Mouse (Mus musculus) midbrain, postnatal 0 days (tissue): ENCODE measurements at regions not wholly inside any gene's neighbourhood (a gene's known extent, or its start where the extent isn't known, plus 50 kb on each side); places are given as distances from the start of the nearest gene placed in this dataset.
A peak's percentile ranks its signal among the peaks of the same experiment; 100 is the strongest.

Experiments used
- ATAC-seq: fragments of 200-750 bp; cut with Nextera tagmentation; 2 replicates; pipeline ENCODE4 v1.8.0; 2017; ENCODE audit warnings: moderate number of reproducible peaks, mild to moderate bottlenecking, moderate TSS enrichment, moderate library complexity; ENCODE audit not compliant: low FRiP score
- DNase-seq: peaks from one replicate; pipeline ENCODE4 v3.0.0-alpha.2; 2015; ENCODE audit warnings: low spot score
- H3K27ac ChIP-seq: fragments of 300-500 bp; sonication (generic); 2 replicates; pipeline ENCODE4 v1.5.1; 2014; ENCODE audit warnings: low read depth, mild to moderate bottlenecking, low read length, mixed read lengths
- H3K27me3 ChIP-seq: fragments of 300-500 bp; sonication (generic); 2 replicates; pipeline ENCODE4 v1.6.1; 2014; ENCODE audit warnings: low read length, control low read depth, mixed read lengths; ENCODE audit not compliant: insufficient read depth
- H3K36me3 ChIP-seq: fragments of 300-500 bp; sonication (generic); 2 replicates; pipeline ENCODE4 v1.6.1; 2014; ENCODE audit warnings: low read length, control low read depth, mixed read lengths; ENCODE audit not compliant: insufficient read depth
- H3K4me1 ChIP-seq: fragments of 300-500 bp; sonication (generic); 2 replicates; pipeline ENCODE4 v1.6.1; 2014; ENCODE audit warnings: mild to moderate bottlenecking, control low read depth, antibody characterized with exemption, low read length, mixed read lengths; ENCODE audit not compliant: insufficient read depth
- H3K4me2 ChIP-seq: fragments of 300-500 bp; sonication (generic); 2 replicates; pipeline ENCODE4 v1.6.1; 2014; ENCODE audit warnings: low read depth, mild to moderate bottlenecking, low read length, mixed read lengths; ENCODE audit not compliant: poor library complexity, severe bottlenecking
- H3K4me3 ChIP-seq: fragments of 300-500 bp; sonication (generic); 2 replicates; pipeline ENCODE4 v1.5.1; 2014; ENCODE audit warnings: low read depth, mild to moderate bottlenecking, low read length, moderate library complexity
- H3K9ac ChIP-seq: fragments of 300-500 bp; sonication (generic); replicated peaks from 2 replicates; pipeline ENCODE4 v1.6.1; 2014; ENCODE audit warnings: mild to moderate bottlenecking, low read length, moderate library complexity, mixed read lengths; ENCODE audit not compliant: poor library complexity, severe bottlenecking
- H3K9me3 ChIP-seq: fragments of 300-500 bp; sonication (generic); 2 replicates; pipeline ENCODE4 v1.6.1; 2016; ENCODE audit warnings: low read length, control low read depth
- CTCF ChIP-seq: IDR thresholded peaks from 2 replicates; pipeline ENCODE4 v1.5.1; 2016; ENCODE audit warnings: antibody characterized with exemption, mild to moderate bottlenecking
- WGBS: fragments of 180-500 bp; shearing (Covaris S2); extraction: QIAGEN DNeasy Blood & Tissue Kit; methylation state at CpG from one replicate; pipeline ENCODE4 v1.1.7; 2014; 5-methylcytosine and 5-hydroxymethylcytosine counted together

- 0 out of 2 replicates have a peak, but pooled peaks cover 7% of the 10 kb centered on the region for H3K4me1 ChIP-seq
- H3K4me2 ChIP-seq: peak overlapping the region; percentile 12; the same call in 1 of the 2 replicates
- ATAC-seq: no peak
Observed at GRCm38 (mm10) chr3:143596949-143597593, 607.9 kb downstream of the Lmo4 start.

GRCm38 (mm10) chr3:143596011-143596683 is 608.9 kb downstream of the Lmo4 start:
- no peak for DNase-seq
- Histone ChIP-seq H3K4me1 (0 out of 2 replicates have a peak, but pooled peaks cover 7% of the 10 kb centered on the region), H3K9me3 (no peaks in the 10 kb centered on the region), H3K27ac (no peak overlapping the region), H3K27me3 (no peaks in the 10 kb centered on the region), H3K9ac (no peak overlapping the region), H3K4me3 (no peak overlapping the region), H3K4me2 (no peak overlapping the region), H3K36me3 (no peaks in the 10 kb centered on the region)
- ATAC-seq: no peak
- WGBS: 85% methylated on average over 5 of the region's 5 CpGs
- no peak for TF ChIP-seq CTCF

More at GRCm38 (mm10) chr3:143596949-143597593, 607.9 kb downstream of the Lmo4 start:
- peak; percentile 37 for DNase-seq
- no peak for TF ChIP-seq CTCF
- Histone ChIP-seq H3K36me3 (no peaks in the 10 kb centered on the region), H3K27ac (no peak overlapping the region), H3K4me3 (no peak overlapping the region), H3K27me3 (no peaks in the 10 kb centered on the region), H3K9me3 (no peaks in the 10 kb centered on the region), H3K9ac (no peak overlapping the region)
- WGBS: 13% methylated on average over 11 of the region's 11 CpGs

- no peak for ATAC-seq
- Histone ChIP-seq H3K9ac (no peak overlapping the region), H3K27me3 (no peaks in the 10 kb centered on the region), H3K27ac (no peak overlapping the region), H3K9me3 (no peaks in the 10 kb centered on the region), H3K4me1 (0 out of 2 replicates have a peak, but pooled peaks cover 7% of the 10 kb centered on the region), H3K36me3 (no peaks in the 10 kb centered on the region), H3K4me3 (no peak overlapping the region), H3K4me2 (no peak overlapping the region)
- no peak for DNase-seq
- TF ChIP-seq CTCF: no peak
- 74% methylated on average over 2 of the region's 2 CpGs for WGBS
Observed at GRCm38 (mm10) chr3:143595081-143595480, 609.9 kb downstream of the Lmo4 start.

GRCm38 (mm10) chr3:143594676-143595075 is 610.3 kb downstream of the Lmo4 start:
- H3K9ac ChIP-seq: no peak overlapping the region
- H3K27ac ChIP-seq: no peak overlapping the region
- no peaks in the 10 kb centered on the region for H3K9me3 ChIP-seq
- no peak overlapping the region for H3K4me3 ChIP-seq
- H3K4me1 ChIP-seq: 0 out of 2 replicates have a peak, but pooled peaks cover 7% of the 10 kb centered on the region
- no peaks in the 10 kb centered on the region for H3K36me3 ChIP-seq
- no peak for DNase-seq
- no peak for TF ChIP-seq CTCF
- no peaks in the 10 kb centered on the region for H3K27me3 ChIP-seq
- WGBS: 87% methylated on average over 7 of the region's 7 CpGs
- H3K4me2 ChIP-seq: no peak overlapping the region
- ATAC-seq: no peak

GRCm38 (mm10) chr3:143586653-143587052 is 618.4 kb downstream of the Lmo4 start:
- Histone ChIP-seq H3K4me3 (no peak overlapping the region), H3K27me3 (no peaks in the 10 kb centered on the region), H3K36me3 (no peaks in the 10 kb centered on the region), H3K27ac (no peak overlapping the region), H3K9me3 (no peaks in the 10 kb centered on the region), H3K4me1 (no peaks in the 10 kb centered on the region), H3K4me2 (no peak overlapping the region), H3K9ac (no peak overlapping the region)
- ATAC-seq (no peak), DNase-seq (no peak)
- 94% methylated on average over 5 of the region's 5 CpGs for WGBS
- no peak for TF ChIP-seq CTCF
